Mouse (Mus musculus): Measurements from ENCODE around the gene Olfr15. TPM values are rescaled to one million over a fixed set of nuclear protein-coding genes. Genes with fewer than 3 reads are reported as not detected.
A peak's percentile ranks its signal among the peaks of the same experiment; 100 is the strongest.

The Olfr15 gene
- polyA plus RNA-seq, 1 experiment from 2014 or later, result not detected

DNA sequence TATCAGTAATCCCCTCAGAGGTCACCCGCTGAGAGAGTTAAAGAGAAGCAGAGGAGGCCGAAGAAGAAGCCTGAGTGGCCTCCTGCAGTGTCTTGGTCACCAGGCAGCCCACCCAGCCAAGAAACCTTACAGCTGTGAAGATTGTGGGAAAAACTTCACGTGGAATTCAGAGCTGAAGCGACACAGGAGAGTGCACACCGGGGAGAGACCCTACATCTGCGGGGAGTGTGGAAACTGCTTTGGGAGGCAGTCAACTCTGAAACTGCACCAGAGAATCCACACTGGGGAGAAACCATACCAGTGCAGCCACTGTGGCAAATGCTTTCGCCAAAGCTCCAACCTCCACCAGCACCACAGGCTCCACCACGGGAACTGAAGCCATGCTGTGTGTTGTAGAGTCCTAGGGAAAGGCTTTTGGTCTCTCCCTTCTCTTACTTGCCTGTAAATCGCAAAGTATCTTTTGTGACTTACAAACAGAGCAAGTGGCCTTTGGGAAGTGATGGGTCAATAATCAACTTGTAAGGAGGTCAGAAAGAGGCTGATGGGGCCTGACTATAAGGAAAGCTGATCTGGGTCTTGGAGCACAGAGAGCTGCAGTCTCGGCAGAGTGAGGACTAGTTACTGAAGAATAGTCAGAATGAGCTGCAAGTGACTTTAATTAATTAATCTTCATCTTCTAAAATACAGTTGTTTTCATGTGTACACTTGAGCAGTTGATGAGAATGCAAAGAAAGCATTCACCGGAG, 23.9 kb downstream of the Olfr15 start:
- no peaks in the 10 kb centered on the region for H3K27me3 ChIP-seq (ENCODE audit: control insufficient read depth, insufficient read depth, low read length)
- H3K9me3 ChIP-seq (ENCODE audit: control insufficient read depth, low read length), result no peaks in the 10 kb centered on the region
- H3K4me2 ChIP-seq (ENCODE audit: low read depth, low read length), result no peak overlapping the region
- no peak overlapping the region for H3K4me3 ChIP-seq (ENCODE audit: low read depth, low read length)
- no peak overlapping the region for H3K27ac ChIP-seq (ENCODE audit: low read depth, low read length)
- no peaks in the 10 kb centered on the region for H3K4me1 ChIP-seq (ENCODE audit: control insufficient read depth, insufficient read depth, low read length)
- no peak for ATAC-seq (ENCODE audit: low read depth)
- H3K36me3 ChIP-seq (ENCODE audit: control insufficient read depth, insufficient read depth, low read length), result no peaks in the 10 kb centered on the region
- H3K9ac ChIP-seq (replicated peaks; ENCODE audit: low read depth, low read length), result no peak overlapping the region
- WGBS, result 71% methylated on average over 11 of the region's 11 CpGs

DNA sequence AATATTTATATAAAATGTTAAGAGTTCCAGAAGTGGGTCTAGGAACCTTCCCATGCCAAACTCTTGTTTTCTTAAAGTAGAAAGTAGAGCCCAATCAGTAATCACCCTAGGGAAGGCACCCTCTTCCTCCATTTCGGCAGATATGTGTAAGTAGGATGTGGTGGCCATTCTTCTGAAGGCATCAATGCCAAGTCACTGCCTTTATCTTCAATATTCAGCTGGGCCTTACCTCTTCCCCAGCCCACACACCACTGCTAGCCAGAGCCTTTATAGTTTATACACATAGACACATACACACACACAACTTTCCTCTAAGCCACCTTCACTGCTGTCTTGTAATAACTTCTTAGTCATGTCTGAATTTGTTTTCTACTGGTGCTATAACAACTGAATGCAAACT, 25.1 kb downstream of the Olfr15 start:
- Histone ChIP-seq H3K27me3 (ENCODE audit: control insufficient read depth, insufficient read depth, low read length) (no peaks in the 10 kb centered on the region), H3K4me2 (ENCODE audit: low read depth, low read length) (no peak overlapping the region), H3K36me3 (ENCODE audit: control insufficient read depth, insufficient read depth, low read length) (peaks cover 4% of the 10 kb centered on the region), H3K9me3 (ENCODE audit: control insufficient read depth, low read length) (no peaks in the 10 kb centered on the region), H3K9ac (replicated peaks; ENCODE audit: low read depth, low read length) (no peak overlapping the region), H3K4me3 (ENCODE audit: low read depth, low read length) (no peak overlapping the region), H3K4me1 (ENCODE audit: control insufficient read depth, insufficient read depth, low read length) (no peaks in the 10 kb centered on the region), H3K27ac (ENCODE audit: low read depth, low read length) (no peak overlapping the region)
- ATAC-seq (ENCODE audit: low read depth), result no peak
- WGBS, result 80% methylated on average over 1 of the region's 1 CpGs

DNA sequence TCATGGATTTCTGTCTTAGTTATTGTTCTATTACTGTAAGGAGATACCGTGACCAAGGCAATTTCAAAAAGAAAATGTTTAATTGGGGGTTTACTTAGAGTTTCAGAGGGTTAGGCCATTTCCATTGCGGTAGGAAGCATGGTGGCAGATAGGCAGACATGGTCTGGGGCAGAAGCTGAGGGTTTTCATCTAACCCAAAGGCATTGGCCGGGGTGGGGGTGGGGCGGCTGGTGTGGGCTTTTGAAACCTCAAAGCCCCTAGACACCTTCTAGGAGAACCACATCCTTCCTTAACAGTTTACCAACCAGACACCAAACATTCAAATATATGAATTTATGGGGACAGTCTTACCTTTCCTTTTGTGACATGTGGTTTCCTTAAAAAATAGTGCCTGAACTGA, 28.6 kb downstream of the Olfr15 start:
- Histone ChIP-seq H3K9ac (replicated peaks; ENCODE audit: low read depth, low read length) (no peak overlapping the region), H3K27me3 (ENCODE audit: control insufficient read depth, insufficient read depth, low read length) (no peaks in the 10 kb centered on the region), H3K36me3 (ENCODE audit: control insufficient read depth, insufficient read depth, low read length) (peaks cover 6% of the 10 kb centered on the region), H3K4me2 (ENCODE audit: low read depth, low read length) (no peak overlapping the region), H3K4me1 (ENCODE audit: control insufficient read depth, insufficient read depth, low read length) (no peaks in the 10 kb centered on the region), H3K27ac (ENCODE audit: low read depth, low read length) (no peak overlapping the region), H3K9me3 (ENCODE audit: control insufficient read depth, low read length) (no peaks in the 10 kb centered on the region), H3K4me3 (ENCODE audit: low read depth, low read length) (no peak overlapping the region)
- 91% methylated on average over 4 of the region's 4 CpGs for WGBS
- no peak for ATAC-seq (ENCODE audit: low read depth)

DNA sequence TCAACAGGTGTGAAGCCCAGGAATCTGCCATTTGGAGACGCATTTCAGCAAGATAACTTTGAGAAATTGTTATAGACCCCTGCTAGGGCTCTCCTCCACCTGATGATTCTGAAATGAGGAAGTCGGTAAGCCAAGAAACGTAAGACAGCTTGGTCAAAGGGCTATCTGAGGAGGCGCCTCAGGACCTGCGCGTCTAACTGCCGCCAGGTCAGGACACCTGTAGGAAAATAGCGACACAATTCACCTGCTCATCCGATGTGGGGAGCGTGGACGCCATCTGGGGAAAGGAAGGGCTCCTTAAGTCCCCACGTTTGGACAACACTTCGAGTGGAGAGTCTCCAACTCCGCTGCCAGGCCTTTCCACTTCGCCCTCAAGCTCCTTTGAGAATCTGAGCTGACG, 41.1 kb downstream of the Olfr15 start:
- H3K9ac ChIP-seq (replicated peaks; ENCODE audit: low read depth, low read length), result peak overlapping the region; percentile 61
- H3K9me3 ChIP-seq (ENCODE audit: control insufficient read depth, low read length), result no peaks in the 10 kb centered on the region
- H3K27me3 ChIP-seq (ENCODE audit: control insufficient read depth, insufficient read depth, low read length), result no peaks in the 10 kb centered on the region
- H3K4me1 ChIP-seq (ENCODE audit: control insufficient read depth, insufficient read depth, low read length), result peaks cover 13% of the 10 kb centered on the region; the same call in 1 of the 2 replicates
- peak overlapping the region; percentile 51 for H3K4me3 ChIP-seq (ENCODE audit: low read depth, low read length)
- H3K36me3 ChIP-seq (ENCODE audit: control insufficient read depth, insufficient read depth, low read length), result peaks cover 9% of the 10 kb centered on the region
- peak overlapping the region; percentile 88 for H3K4me2 ChIP-seq (ENCODE audit: low read depth, low read length)
- WGBS, result 2% methylated on average over 16 of the region's 16 CpGs
- no peak; the same call in 1 of the 2 replicates for ATAC-seq (ENCODE audit: low read depth)
- peak overlapping the region; percentile 50; the same call in 1 of the 2 replicates for H3K27ac ChIP-seq (ENCODE audit: low read depth, low read length)

DNA sequence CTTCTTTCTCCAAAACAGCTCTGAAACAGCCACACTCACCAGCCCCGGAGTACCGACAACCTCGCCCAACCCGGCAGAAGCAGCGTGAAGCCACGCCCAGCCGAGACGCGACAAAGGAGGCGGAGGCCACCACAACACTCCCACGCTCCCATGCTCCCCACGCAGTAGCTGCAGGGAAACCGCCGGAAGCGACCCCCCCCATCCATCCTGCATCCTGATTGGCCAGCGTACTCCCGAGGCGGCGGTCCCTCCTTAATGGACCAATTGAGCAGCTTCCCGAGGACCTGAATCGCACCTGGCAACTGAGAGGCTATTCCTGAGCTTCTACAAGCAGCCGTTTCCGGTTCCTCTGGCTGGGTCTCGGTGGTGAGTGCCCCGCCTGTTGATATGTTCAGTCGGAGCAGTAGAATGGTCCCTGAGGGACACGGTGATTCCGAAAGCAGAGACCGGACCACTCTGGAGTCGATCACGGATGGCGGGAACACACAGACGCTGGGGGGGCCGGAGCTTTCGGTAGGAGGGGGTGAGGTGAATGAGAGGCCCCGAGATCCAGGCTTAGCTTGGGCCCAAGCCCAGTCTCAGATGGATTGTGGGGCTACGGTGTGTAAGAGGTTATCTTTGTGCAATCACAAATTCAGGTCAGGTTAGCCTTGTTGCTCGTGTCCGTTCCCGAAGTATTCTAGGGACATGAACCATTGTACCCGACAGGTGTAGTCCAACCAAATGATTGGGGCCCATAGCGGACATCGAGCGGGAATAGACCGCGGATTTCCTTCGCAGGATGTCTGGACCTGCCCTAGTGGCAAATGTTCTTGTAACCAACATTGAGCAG, 41.8 kb downstream of the Olfr15 start, which contains the start of gene Naa60:
Gene Naa60, plus strand, starts transcription at position 160 of the 832 bp plus-strand sequence.
- Histone ChIP-seq H3K9me3 (ENCODE audit: control insufficient read depth, low read length) (no peaks in the 10 kb centered on the region), H3K27me3 (ENCODE audit: control insufficient read depth, insufficient read depth, low read length) (no peaks in the 10 kb centered on the region), H3K4me3 (ENCODE audit: low read depth, low read length) (peak within 1 kb of the TSS; percentile 51), H3K4me2 (ENCODE audit: low read depth, low read length) (peak within 1 kb of the TSS; percentile 88), H3K36me3 (ENCODE audit: control insufficient read depth, insufficient read depth, low read length) (peaks cover 9% of the 10 kb centered on the region), H3K9ac (replicated peaks; ENCODE audit: low read depth, low read length) (peak within 1 kb of the TSS; percentile 61), H3K4me1 (ENCODE audit: control insufficient read depth, insufficient read depth, low read length) (peaks cover 13% of the 10 kb centered on the region; the same call in 1 of the 2 replicates), H3K27ac (ENCODE audit: low read depth, low read length) (peak within 1 kb of the TSS; percentile 62)
- WGBS, result 5% methylated on average over 47 of the region's 47 CpGs
- peak; percentile 98 for ATAC-seq (ENCODE audit: low read depth)

DNA sequence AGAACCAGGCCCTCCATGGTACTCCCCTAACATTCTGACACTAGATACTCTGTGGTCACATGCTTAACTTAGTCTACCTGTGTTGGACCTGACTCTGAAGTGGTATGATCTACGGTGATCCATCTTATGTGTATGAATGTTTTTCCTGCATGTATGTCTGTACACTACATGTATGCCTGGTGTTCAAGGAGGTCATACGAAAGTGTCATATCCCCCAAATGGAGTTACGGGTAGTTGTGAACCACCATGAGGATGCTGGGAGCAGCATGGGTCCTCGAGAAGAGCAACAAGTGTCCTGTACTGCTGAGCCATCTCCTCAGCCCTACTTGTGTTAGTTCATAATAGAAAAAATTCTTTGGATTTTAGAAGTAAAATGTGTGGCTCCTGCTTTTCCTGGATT, 45.7 kb downstream of the Olfr15 start:
- Histone ChIP-seq H3K9ac (replicated peaks; ENCODE audit: low read depth, low read length) (no peak overlapping the region), H3K27me3 (ENCODE audit: control insufficient read depth, insufficient read depth, low read length) (no peaks in the 10 kb centered on the region), H3K9me3 (ENCODE audit: control insufficient read depth, low read length) (no peaks in the 10 kb centered on the region), H3K27ac (ENCODE audit: low read depth, low read length) (no peak overlapping the region), H3K36me3 (ENCODE audit: control insufficient read depth, insufficient read depth, low read length) (0 out of 2 replicates have a peak, but pooled peaks cover 3% of the 10 kb centered on the region), H3K4me1 (ENCODE audit: control insufficient read depth, insufficient read depth, low read length) (peaks cover 12% of the 10 kb centered on the region; the same call in 1 of the 2 replicates), H3K4me2 (ENCODE audit: low read depth, low read length) (no peak overlapping the region), H3K4me3 (ENCODE audit: low read depth, low read length) (no peak overlapping the region)
- WGBS, result 97% methylated on average over 4 of the region's 4 CpGs
- no peak for ATAC-seq (ENCODE audit: low read depth)

DNA sequence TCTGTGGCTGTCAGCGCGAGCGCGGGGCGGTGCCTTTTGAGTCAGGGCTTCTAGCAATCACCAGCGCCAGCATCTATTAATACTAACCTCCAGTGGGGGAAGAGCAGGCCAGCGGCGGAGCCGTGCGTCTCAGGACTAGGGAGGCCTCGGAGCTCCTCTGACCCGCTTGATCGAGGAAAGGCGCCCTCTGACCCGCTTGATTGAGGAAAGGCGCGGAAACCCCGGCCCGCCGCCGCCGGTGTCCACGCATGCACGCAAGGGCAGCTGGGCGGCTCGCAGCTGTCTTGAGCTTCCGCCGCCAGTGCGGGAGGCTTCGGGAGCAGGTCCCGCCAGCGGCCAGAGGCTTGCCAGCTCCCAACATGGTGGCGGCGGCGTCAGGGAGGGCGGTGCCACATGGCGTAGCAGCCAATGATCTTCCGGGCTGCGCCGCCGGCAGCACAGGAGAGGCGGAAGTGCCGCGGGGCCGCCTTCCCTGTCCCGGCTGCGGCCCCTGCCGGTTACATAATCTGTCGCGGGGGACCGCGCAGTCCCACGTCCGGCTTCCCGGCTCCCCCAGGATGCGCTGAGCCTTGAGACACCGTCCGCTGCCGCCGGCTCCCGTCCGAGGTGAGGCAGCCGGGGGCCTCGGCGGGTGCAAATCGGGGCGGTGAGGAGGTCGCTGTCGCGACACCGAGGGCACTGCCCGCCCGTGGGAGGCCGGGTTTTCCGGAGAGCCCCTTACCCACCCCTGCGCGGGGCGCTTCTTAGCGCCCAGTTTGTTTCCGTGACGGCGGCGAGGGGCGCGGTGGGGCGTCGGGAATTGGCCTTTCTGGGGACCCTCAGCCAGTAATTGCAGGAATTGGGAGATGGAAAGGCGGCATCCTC, 53.8 kb downstream of the Olfr15 start, which contains the start of the genes Zfp597 and Gm20695:
Gene Zfp597, minus strand, starts transcription at position 361 of the 864 bp plus-strand sequence.
Gene Gm20695, plus strand, starts transcription at position 448 of the 864 bp plus-strand sequence.
- no peaks in the 10 kb centered on the region for H3K27me3 ChIP-seq (ENCODE audit: control insufficient read depth, insufficient read depth, low read length)
- WGBS, result under 1% methylated on average over 73 of the region's 88 CpGs
- peak within 1 kb of the TSS; percentile 92 for H3K27ac ChIP-seq (ENCODE audit: low read depth, low read length)
- H3K4me2 ChIP-seq (ENCODE audit: low read depth, low read length), result peak within 1 kb of the TSS; percentile 58
- 0 out of 2 replicates have a peak, but pooled peaks cover 3% of the 10 kb centered on the region for H3K36me3 ChIP-seq (ENCODE audit: control insufficient read depth, insufficient read depth, low read length)
- peak; percentile 99 for ATAC-seq (ENCODE audit: low read depth)
- peaks cover 15% of the 10 kb centered on the region for H3K4me1 ChIP-seq (ENCODE audit: control insufficient read depth, insufficient read depth, low read length)
- H3K9ac ChIP-seq (replicated peaks; ENCODE audit: low read depth, low read length), result peak within 1 kb of the TSS; percentile 88
- H3K9me3 ChIP-seq (ENCODE audit: control insufficient read depth, low read length), result no peaks in the 10 kb centered on the region
- H3K4me3 ChIP-seq (ENCODE audit: low read depth, low read length), result peak within 1 kb of the TSS; percentile 89

DNA sequence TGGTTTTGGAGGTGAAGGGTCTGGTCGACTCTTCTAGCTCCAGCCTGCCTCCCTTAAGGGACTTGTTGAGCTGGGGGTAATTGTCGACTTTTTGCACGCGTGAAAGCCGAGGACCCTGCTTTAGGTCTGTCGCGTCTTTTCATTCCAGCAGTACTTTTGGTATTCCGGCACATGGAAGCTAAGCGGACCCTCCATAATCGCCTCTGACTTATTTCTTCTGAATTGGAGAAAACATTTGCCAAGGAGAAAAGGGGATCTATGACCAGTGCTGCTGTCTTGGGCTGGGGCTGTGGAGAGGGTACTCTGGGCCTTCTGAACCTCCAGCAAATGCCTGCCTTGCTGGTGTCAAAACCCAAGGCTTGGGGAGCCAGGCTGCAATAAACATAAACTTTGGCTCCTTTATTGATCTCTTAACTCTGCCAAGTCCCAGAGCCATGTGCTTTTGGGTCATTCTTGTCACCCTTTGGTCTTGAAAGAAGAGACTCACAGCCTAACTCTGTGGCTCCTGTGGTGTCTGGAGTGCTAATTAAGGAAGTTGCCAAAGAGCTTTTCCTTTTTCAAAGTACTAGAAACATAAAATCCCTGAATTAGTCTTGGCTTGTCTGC, 54.5 kb downstream of the Olfr15 start:
- peak overlapping the region; percentile 89 for H3K4me3 ChIP-seq (ENCODE audit: low read depth, low read length)
- no peak for ATAC-seq (ENCODE audit: low read depth)
- peak overlapping the region; percentile 92; the same call in 1 of the 2 replicates for H3K27ac ChIP-seq (ENCODE audit: low read depth, low read length)
- H3K36me3 ChIP-seq (ENCODE audit: control insufficient read depth, insufficient read depth, low read length), result 0 out of 2 replicates have a peak, but pooled peaks cover 2% of the 10 kb centered on the region
- no peaks in the 10 kb centered on the region for H3K27me3 ChIP-seq (ENCODE audit: control insufficient read depth, insufficient read depth, low read length)
- H3K4me2 ChIP-seq (ENCODE audit: low read depth, low read length), result peak overlapping the region; percentile 58
- 4% methylated on average over 10 of the region's 10 CpGs for WGBS
- H3K9me3 ChIP-seq (ENCODE audit: control insufficient read depth, low read length), result no peaks in the 10 kb centered on the region
- peak overlapping the region; percentile 88 for H3K9ac ChIP-seq (replicated peaks; ENCODE audit: low read depth, low read length)
- H3K4me1 ChIP-seq (ENCODE audit: control insufficient read depth, insufficient read depth, low read length), result peaks cover 15% of the 10 kb centered on the region

All from neural tube, embryonic 14.5 days (tissue).